Mouse (Mus musculus) left cerebral cortex, adult 18-20 months (tissue): ENCODE results near the gene Kcnk4. TPM values are rescaled to one million over a fixed set of nuclear protein-coding genes. Genes with fewer than 3 reads are reported as not detected.

Source experiments
- DNase-seq, 2 experiments: peaks; one replicate each; pipeline ENCODE4 v3.0.0; 2021 to 2022; ENCODE audit warnings: low spot score in 2 of 2, mixed read lengths in 1 of 2
- total RNA-seq, 2 experiments: library from RNA; stranded (reverse); gene quantifications; 2 replicates each; pipeline ENCODE4 v1.2.3; 2021

Gene Kcnk4
- total RNA-seq, 2 experiments from 2014 or later, result 29.2 to 37.4 TPM

DNA sequence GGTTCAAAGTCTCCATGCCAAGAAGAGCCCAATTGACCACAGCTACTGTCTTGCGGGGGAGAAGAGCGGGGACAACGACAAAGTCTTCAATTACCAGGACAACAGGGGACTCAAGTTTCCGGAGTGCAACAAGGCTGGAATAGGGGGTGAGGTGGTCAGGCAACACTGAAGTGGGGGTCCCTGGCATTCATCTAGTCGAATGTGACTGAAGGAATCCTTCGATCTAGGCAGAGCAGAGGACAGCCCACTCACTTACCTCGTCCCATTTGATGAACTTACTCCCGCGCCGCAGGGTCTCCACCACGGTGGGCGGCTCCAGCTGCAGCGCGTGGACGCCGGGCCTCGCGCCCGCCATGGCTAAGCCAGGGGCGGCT, 35.0 kb upstream of the Kcnk4 start:
- no peak for DNase-seq

DNA sequence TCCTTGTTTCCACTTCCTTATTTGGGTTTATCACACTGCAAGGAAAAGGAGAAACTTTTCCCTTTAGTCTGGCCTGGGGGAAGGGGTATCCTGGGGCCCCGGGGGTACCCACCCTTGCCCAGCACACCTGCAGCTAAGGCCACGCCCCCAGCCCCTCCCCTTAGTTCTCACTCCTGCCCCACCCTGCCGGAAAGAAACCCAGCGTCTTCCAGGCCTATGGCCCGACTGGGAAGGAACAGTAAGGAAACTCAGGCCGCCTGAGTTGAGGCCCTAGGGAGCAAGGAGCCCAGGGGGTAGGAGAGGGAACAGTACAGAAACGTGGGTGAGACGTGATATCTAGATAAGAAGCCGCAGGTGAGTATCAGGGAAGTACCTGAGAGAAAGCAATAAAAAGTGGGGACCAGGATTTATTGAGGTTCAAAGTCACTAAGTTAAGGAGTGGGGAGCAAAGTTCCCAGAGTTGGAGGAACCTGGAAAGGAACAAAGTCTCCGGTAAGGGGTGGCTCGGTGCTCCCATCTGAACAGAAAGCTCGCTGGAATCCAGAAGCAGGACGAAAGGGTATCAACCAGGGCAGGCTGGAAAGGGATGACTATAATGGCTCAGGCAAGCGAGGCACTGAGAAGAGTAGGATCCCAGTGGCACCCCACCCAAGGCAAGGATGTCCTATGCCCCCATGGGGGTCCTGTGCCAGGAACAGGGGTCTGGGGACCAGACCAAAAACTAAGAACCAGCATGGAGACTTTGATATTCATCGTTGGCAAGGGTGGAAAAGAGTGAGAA, 34.4 kb upstream of the Kcnk4 start:
- no peak for DNase-seq

- no peak for DNase-seq
Observed at GRCm38 (mm10) chr19:6956461-6956860, 22.1 kb upstream of the Kcnk4 start.

DNA sequence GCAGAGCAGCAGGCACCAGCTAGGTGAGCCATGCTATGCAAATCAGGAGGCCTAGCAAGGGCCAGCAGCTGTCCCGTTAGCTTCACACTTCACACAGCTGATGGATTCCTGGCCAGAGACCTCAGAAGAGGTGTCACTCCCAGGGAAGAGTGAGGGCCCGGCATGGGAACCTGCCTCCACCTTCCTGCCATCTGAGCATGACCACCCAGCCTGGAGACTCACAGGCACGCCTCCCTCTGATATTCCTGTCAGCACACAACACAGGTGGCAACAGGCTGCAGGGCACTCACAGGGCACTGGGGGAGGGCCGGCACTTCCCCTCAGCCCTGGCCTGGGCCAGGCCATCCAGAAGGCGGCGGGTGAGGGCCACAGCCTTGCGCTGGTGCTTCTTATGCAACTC, 21.1 kb upstream of the Kcnk4 start:
- DNase-seq, result no peak

GRCm38 (mm10) chr19:6954046-6954445, 19.7 kb upstream of the Kcnk4 start:
- DNase-seq, result no peak

DNA sequence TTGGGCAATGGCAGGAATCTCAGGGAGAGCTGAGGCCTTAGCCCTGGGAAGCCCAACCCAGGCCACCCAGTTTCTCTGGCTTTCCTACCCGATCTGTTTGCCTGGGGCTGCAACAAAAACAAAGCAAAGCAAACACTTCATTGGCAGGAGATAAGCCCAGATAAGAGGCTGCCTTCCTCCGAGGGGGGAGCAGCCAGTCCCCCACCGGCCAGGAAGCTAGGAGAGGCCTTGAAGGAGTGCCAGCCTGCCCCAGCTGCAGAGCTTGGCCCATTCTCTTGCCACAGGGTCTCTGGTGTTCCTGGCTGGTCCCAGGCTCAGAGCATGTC, 18.4 kb upstream of the Kcnk4 start:
- DNase-seq, result no peak

DNA sequence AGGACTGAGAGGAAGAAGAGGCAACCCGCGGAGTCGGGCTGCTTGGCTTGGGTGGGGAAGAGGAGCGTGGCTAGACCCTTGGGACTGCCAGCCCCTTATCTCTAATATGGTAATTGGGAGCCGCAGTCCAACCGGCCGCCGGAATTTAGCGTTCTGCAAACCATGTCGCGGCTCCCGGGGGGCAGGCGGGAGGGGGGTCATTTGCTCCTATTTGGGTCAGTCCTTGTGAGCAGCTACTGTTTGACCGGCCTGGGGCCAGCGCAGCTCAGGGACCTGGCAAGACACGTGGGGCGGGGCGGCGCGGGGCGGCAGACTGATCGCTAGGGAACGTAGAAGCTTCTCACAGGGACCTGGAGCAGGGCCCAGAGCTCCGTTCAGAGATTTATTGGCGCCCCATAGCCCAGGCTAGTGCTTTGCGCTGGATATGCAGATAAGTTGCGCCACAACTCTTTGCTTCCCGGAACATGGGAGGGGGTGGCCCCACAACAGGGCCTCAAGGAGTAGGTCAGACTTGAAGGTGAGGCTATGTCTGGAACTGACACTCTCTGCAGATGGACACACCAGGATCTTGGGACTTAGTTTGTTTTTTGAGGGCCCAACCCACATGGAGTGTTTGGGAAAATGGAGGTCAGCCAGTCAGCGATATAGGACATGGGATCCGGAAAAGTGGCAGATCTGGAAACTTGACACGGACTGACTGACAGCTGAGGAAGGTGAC, 17.8 kb upstream of the Kcnk4 start:
- peak; percentile 43 to 68 for DNase-seq

DNA sequence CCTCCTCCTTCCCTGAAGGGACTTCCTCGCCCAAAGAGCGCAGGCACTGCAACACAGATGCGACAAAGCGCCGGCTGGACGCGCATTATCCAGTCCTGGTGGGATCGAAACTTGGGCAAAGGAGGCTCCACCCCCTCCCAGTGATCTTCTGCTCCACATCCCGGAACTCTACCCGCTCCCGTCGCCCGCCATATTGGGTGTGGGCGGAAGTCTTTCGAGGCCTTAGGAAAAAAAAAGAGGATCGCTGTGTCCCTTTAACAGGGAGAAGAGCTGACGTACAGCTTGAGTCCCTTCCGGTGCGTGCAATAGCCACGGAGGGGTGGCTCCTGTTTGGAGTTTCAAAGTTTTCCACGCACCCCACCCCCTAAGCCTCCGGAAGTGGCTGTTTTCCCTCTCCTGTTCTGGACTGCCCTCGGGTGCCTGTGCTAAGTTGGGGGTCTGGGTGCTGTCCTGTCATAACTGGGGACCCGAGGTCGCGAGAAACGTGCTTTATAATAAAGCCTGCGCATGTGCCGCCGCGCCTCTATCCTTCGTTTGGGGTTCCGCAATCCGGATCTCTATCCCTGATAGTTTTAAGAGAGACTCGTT, 17.2 kb upstream of the Kcnk4 start:
- peak; percentile 91 to 94 for DNase-seq

- DNase-seq, result peak; percentile 44 to 58
Observed at GRCm38 (mm10) chr19:6950613-6951153, 16.4 kb upstream of the Kcnk4 start.

DNA sequence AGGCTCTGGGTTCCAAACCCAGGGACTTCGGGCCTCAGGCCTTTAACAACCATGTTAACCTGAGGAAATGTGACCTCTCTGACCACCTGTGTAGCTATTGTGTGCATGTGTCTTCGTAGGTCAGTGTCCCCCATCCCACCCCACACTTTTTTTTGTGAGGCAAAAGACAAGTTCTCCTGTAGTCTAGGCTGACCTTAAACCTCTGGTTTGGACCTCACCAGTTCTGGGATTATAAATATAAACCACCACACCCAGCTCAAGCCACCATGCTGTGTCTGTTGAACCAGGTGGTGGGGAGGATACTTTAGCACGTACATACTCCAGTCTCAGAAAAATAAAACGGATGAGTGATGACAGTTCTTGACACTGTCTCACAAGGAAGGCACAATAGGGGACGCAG, 15.6 kb upstream of the Kcnk4 start:
- DNase-seq, result no peak

GRCm38 (mm10) chr19:6949532-6949931, 15.2 kb upstream of the Kcnk4 start:
- no peak for DNase-seq

- DNase-seq, result no peak
Observed at GRCm38 (mm10) chr19:6948186-6948585, 13.9 kb upstream of the Kcnk4 start.

DNA sequence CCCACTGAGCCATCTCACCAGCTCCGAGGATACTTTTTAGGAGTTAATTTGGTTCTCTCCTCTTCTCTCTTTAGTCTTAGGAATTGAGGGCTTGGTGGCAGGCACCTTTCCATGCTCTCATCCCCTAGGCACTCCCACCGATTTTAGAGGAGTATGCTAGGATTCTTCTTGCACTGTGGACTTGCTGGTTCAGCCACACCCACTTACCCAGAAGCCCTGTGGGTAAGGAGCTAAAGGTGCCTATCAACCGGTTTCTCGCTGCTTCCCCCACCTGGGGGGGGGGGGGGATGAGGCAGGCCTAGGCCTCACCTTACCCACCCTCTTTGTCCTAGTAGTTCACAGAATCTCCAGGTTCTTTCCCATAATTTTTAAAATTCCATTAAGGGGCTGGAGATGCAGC, 13.4 kb upstream of the Kcnk4 start:
- no peak for DNase-seq

- no peak for DNase-seq
Observed at GRCm38 (mm10) chr19:6943709-6944108, 9.4 kb upstream of the Kcnk4 start.

- DNase-seq, result no peak
Observed at GRCm38 (mm10) chr19:6942764-6943163, 8.4 kb upstream of the Kcnk4 start.

- DNase-seq, result peak; percentile 88 to 93
Observed at GRCm38 (mm10) chr19:6942249-6942691, 8.0 kb upstream of the Kcnk4 start, which contains the start of gene Gpr137. Gene Gpr137, minus strand, starts transcription at chr19:6942480.

DNA sequence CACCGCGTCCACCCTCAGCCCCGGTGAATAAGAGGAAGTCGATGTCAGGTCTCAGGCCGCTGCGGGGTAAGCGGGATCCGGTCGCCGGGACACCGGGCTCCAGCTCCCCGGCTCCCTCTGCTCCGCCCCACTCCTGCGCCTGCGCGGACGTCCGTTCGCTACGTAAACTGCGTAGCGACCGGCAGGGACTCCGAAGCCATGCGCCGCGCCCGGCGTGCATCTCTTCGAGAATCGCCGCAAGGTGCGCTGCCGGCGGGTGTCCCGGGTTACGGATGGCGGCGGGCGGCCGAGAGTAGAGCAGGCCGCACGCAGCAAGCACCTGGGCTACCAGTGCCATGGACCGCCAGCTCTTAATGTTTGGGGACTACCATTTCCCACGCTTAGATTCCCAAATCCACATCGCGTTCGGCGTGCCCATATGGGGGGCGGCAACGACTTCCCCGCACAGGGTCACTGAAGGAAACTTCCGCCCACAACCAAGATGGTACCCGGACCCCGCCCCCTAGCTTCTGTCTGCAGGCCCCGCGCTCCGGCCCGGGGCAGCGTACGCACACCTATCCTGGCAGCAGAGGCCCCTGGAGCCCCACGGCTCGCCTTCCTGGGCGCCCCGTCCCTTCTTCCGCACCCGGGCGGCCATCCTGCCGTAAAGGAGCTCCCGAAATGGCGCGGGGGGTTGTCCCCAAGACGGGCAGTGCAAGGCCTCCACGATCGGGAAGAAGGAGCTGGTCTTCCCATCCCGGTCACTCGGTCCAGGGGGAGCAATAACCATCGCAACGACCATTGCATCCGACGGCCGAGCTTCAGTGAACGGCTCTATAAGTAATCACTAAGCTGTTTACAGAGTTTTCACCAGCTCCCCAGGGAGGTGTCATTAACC, 7.3 kb upstream of the Kcnk4 start, which contains the start of gene Bad:
Gene Bad, plus strand, starts transcription at position 490 of the 877 bp plus-strand sequence.
- DNase-seq, result peak; percentile 93 to 94

DNA sequence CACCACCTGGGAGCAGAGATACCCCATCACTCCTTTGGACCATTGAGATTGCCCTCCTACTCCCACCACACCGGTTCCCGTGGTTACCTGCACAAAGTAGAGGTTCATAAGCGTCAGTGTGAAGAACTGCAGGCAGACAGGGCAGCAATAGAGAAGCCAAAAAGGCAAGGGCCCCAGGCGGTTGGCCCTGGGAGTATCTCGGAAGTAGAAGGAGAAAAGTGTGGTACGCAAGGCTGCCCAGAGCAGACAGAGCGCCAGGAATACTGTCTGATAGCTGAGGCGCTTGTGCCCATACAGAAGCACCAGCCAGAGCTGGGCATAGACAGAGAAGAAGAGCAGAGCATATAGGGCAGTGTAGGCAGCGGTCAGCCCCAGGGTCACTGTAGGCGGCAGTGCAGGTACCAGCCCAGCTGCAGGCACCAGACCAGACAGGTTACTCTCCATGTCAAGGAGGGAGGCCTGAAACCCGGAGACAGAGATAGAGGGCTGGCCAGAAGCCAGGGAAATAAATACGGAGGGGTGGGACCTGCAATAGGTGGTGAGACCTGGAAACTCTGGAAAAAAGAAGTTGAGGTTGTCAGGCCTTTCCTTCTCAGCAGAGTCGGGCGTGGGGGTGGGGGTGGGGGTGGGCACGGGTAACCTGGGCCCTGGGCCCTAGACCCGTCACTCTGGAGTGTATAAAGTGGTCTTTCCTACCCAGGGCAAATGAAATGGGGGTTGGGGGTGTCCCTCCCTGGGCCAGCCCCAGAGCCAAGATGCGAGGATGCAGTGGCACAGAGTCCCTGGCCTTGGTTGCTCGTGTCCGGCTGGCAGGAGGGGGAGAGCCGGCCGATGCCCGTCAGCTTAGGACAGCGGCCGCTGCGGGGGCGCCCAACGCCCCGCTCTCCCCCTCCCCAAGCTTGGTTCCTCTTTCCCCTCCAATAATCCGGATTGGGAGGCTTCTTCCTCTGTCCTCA, 6.4 kb upstream of the Kcnk4 start:
- no peak for DNase-seq

DNA sequence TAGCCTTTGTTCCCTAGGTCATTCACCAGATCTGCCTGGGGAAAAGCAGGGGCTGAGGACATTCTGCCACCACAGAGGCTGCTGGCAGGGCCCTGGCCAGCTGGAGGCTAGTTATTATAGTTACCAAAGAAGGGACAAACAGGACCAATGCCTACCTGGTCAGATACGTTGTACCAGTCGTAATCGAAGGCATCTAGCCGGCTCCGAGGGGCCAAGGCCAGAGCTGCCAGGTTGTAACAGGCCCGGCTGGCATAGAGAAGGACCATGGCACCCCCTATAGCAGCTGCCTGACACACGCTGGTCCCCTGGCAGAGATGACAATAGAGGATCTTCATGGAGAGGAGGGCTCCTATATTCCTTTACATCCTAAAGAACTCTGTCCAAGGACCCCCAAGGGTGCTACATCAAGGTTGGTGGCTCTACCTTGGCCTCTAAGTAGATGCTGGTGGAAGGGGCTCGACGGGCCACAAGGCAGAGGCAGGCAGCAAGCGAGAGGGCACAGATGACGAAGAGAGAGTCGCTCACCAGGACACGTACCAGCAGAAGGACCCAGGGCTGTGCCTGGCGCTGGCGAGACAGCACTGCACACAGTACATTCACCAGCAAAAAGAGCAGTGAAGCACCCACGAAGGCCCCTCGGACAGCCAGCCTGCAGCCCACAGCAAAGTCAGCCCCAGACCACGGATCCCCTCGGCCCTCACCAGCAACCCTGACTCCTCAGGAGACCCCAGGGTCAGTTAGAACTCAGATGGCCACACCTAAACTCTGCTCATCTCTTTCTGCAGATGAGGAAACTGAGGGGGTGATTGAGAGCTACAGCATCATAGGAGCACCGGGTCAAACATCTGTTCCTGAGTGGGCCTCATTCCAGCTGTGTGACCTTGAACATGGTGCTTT, 5.0 kb upstream of the Kcnk4 start:
- DNase-seq, result no peak
